Mouse (Mus musculus): Measurements from ENCODE around the gene Fance. TPM values are rescaled to one million over a fixed set of nuclear protein-coding genes. Genes with fewer than 3 reads are reported as not detected.

Fance gene
- polyA plus RNA-seq (2012; rRNA removed) = 11.6 and 18.0 TPM in 2 replicates

DNA sequence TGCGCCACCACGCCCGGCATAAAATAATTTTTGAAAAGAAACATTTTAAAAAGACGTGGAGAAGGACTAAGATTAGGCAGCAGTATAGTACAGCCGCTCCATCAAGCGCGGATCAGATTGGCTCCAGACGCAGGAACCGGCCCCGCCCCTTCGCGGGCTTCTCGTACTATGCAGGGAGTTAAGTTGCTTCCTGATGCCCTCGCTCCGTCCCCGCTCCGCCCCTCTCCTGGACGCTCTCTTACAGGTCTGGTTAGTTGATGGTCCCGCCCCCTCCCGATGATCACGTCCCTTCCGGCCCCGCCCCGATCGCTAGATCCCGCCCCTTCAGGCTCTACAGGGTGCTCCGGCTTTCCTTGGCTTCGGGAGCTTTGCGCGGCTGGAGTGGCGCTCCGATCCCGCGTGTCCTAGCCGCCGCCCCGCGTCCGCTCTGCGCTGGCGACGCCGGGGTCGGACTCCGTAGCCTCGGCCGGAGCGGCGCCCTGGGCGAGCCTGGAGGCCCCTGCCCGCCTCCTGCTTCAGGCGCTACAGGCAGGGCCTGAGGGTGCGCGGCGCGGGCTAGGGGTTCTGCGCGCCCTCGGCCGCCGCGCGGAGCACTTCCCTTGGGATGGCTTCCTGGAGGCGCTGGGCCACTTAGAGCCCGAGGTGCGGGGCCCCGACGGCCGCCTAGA, at the start of gene Fance:
Fance (plus strand) TSS at position 308 of the 668 bp plus-strand sequence.
- DNase-seq (ENCODE audit: low spot score) = peak; percentile 70

DNA sequence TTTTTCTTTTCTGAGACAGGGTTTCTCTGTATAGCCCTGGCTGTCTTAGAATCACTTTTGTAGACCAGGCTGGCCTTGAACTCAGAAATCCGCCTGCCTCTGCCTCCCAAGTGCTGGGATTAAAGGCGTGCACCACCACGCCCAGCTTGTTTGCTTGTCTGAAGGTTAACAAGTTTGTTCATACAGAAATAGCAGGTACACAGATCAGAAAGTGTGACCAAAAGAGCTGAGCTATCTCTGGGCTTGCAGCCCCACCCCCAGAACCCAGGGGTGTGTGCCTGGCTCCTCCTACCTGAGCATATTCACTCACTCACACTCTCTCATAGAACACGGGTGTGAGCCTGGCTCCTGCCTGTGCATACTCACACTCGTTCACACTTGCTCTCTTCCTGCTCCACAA, 46.1 kb upstream of the Fance start:
- DNase-seq (ENCODE audit: low spot score) = no peak

DNA sequence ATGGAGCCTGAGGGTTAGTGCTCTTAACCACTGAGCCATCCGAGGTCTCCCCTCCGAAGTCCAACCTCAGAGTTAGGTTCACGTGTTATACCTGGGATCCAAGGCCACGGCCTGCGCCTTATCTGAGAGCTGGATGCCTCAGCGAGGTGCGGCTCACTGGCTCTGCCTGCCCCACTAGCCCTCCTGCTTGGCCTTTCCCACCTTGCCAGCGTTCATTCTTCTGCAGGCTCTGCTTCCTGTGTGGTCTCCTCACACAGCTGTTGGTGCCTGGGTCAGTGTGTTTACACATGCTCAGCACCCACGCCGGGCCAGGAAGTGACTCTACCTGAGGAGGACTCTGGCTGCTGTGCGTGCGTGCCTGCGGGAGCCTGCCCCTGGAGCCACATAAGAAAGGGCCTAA, 43.2 kb upstream of the Fance start:
- DNase-seq (ENCODE audit: low spot score) = no peak

DNA sequence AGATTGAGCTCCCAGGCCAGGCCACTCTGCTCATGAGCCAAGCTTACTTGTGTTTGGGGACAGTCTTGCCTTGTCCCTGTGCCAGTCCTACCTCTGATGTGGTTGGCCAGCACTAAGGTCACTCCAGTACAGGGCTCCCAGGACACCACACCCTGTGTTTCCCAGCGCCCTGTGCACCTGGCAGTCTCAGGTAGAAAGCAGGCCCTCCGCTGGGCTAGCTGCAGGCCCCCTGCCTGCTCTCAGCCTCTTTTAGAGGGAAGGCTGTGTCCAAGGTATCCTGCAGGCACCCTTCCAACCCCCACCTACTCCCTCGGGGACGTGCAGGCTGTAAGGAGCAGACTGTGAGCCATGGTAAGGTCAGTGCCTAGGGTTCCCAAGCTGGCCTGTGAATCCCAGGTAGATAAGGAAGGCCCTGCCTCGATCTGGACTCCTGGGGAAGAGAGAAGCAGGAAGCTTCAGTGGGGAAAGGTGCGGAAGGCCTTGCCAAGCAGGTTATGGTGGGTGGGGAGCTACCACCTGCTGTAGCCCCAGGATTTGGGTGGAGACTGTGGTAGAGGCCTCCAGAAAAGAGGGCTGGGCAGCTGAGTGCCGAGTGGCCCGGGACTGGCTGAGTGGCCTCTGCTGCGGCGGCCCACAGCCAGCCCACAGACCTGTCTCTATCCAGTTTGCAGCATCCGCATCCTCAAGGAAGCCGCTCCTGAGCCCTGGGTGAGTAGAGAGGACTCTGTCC, 41.6 kb upstream of the Fance start:
- DNase-seq (ENCODE audit: low spot score) = peak; percentile 42

DNA sequence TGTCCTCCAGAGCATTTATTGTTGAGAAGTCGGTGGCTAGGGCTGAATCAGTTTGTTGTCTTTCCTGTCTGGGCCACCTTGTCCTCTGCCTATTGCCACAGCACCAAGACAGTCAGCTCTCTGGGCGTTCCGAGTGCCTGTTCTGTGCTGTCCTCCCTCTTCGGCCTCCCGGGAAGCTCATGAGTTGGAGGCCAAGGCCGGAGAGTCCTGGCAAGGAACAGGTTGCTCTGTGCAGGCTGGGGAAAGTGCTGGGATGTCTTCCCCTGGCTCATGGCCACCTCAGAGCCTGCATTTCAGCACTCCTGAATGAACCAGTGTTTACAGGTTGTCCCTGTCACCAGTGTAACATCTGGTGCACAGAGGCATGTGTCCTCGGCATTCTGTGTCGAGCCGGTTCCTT, 41.0 kb upstream of the Fance start:
- DNase-seq (ENCODE audit: low spot score) = no peak

DNA sequence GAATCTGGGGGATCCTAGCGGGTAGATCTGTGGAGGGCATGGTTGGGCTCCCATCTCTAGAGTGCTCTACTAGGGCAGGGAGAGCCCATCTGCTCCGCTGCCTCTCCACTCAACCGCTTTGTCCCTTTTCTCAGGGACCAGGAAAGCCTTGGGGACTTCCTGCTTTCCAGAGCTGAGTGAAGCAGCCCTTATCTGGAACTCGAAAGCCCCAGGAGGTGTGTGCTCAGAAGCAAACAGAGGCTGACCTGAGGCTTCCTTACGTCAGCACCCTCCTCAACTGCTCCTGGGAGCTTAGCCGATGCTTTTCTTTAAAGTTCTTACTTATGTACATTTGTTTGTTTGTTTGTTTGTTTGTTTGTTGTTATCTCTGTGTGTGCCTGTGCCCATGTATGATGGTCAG, 40.5 kb upstream of the Fance start:
- no peak for DNase-seq (ENCODE audit: low spot score)

DNA sequence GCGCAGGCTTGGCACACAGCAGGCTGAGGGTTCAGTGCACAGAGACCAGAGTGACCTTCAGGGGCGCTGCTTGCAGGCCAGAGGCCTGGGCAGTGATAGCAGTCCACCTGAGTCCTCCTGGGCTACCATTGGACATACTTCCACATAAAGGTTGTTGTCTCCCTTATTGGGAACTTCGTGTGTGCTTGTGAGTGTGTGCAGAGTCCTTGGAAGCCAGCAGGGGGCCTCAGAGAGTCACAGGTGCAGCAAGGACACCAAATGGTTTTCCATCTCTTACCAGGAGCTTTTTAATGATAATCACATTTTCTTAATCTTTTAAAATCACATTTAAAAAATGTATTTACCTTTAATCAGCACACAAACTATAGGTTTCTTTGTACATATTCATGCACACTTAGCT, 38.6 kb upstream of the Fance start:
- DNase-seq (ENCODE audit: low spot score) = no peak

DNA sequence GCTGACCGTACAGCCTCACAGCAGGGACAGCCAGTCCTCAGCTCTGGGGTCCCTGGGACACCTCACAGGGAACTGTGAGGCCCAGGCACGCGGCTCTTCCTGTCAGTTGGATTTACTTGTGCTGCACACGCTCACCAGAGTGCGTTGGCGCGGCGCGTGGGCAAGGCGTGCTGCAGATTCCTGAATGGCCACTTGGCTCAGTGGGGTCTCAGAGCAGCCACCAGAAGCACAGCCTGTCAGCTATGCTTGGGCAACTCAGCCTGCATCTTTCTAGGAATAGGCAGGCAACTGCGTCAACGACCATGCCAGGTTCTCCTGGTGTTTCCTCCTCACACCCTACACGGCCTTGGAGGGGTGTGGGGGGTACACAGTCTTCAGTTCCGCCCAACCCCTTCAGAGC, 36.1 kb upstream of the Fance start:
- no peak for DNase-seq (ENCODE audit: low spot score)

DNA sequence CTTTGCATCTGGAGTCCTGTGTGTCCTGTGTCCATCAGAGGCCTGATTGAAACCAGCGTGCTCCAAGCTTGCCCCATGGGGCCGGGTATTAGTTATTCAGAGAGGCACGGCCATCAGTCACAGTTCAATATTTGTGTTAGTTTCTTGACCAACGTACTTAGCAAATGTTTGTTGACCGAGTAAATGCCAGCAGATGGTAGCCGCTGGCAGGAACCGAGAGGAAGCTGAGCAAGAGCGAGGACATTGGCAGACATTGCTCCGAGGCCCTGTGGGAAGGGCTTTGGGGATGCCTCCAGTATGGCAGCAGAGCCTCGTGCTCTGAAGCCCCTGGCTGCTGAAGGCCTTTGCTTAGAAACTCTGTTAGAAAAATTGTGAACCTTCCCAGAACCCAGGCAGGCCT, 35.6 kb upstream of the Fance start:
- no peak for DNase-seq (ENCODE audit: low spot score)

DNA sequence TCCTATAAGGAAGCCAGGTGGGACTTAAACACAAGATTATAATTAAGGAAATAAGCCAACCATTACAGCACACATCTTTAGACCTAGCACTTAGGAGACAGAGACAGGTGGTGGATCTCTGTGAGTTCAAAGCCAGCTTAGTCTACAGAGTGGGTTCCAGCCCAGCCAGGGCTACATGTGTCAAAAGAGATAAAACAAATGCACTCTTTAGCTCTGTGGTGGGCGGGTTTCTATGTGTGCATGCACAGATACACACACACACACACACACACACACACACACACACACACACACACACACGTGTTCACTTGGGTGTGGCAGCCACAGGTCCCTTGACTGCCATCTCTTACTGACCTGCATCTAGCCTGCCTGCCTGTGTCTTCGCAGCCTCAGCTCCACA, 35.2 kb upstream of the Fance start:
- no peak for DNase-seq (ENCODE audit: low spot score)

DNA sequence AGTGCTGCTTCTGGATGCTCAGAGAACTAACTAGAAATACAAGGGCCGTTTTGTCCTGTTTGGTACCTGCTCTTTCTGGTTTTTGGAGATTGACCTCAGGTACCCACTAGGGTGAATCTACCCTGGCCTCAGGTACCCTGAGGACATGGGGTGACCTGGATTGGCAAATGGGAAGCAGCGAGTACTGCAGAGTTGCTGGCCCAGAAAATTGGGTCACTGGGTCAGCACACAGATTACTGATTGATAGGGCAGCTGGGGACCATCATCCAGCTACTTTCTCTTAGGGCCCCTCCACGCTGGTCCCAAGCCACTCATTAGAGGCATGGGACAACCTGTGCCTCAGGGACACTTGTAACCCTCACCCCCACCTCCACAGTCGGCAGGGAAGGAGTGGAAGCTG, 34.1 kb upstream of the Fance start:
- DNase-seq (ENCODE audit: low spot score) = no peak

DNA sequence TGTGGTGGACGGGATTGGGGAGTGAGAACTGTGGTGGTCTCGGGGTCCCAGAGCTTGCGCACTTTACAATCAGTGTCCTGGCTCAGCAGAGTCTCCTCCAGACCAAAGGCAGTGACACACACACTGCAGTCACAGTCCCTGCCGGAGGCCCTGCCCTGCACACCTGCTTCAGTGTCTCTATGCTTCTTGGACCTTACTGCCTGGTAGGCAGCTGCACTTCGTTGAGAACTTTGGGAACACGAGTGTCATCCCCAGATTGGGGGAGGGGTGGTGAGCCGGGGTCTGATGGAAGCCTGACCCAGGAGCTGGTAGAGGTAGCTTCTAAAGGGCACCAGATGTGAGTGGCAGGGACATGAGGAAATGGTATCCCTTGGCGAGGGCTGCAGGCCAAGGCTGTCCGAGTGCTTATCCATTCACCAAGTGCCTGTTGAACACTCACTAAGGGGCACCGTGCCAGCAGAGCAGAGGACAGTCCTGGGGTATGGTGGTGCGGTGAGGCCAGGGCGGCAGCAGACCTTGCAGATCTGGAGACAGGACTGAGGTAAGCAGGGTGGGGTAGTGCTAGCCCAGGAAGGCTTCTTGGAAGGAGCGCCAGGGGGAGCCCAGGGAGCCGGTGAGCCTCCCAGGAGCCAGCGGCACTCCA, 33.4 kb upstream of the Fance start:
- no peak for DNase-seq (ENCODE audit: low spot score)

DNA sequence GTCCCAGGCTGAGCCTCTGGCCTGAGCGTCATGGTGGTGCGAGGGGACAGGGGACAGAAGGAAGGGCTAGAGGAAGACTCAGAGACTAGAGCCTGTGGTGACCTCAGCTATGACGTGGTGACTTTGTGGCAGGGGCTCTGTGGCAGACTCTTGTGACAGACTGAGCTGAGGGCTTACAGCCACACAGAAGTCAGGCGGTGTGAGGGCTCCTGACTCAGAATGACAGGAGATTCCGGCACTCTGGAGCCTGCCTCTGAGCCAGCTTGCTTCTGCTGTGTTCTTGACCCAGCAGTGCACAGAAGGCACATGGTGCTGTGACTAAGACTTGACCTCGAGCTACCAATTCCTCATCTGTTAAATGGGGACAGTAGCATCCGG, 32.9 kb upstream of the Fance start:
- DNase-seq (ENCODE audit: low spot score) = no peak

DNA sequence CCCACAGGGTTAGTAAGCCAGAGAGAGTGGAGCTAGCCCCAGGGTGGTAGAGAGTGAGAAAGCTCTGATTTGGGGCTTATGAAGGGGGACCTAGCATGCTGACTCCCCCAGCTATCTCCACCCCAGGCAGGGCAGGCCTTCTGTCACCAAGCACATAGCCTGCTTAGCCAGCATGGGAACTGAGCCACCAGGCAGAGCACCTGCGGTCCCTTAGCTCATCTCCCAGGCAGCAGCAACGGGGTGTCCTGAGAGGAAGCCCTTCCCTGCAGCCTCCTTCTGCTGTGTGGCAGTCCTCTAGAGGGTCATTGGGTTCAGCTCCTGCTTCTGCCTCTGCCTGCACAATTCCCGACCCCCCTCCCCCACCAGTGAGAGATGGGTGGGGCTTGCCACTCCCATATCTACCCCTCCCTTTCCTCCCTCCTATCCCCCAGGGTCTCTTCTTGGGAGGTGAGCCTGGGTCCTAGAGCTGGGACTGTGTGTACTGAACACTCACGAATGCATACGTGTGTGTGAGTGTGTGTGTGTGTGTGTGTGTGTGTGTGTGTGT, 32.4 kb upstream of the Fance start:
- no peak for DNase-seq (ENCODE audit: low spot score)

DNA sequence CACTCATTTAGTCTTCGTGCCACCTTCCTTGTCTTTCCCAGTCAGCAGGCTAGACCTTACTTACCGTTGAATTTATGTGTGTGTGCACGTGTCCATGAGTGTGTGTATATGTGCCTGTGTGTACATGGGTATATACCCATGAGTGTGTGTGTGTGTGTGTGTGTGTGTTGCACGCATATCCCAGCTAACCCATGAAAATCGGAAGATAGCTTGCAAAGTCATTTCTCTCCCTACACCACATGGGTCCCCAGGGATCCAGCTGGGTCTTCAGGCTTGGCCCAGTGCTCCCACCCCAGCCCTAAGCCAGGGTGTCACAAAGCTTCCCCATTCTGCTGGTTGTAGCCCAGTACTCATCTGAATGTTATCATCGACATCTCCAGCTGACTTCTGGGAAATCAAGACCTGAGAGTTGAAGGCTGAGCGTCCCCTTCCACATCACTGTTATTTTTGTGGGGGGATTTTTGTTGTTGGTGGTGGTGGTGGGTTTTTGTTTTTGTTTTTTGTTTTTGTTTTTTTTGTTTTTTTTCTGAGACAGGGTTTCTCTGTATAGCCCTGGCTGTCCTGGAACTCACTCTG, 31.4 kb upstream of the Fance start:
- no peak for DNase-seq (ENCODE audit: low spot score)

DNA sequence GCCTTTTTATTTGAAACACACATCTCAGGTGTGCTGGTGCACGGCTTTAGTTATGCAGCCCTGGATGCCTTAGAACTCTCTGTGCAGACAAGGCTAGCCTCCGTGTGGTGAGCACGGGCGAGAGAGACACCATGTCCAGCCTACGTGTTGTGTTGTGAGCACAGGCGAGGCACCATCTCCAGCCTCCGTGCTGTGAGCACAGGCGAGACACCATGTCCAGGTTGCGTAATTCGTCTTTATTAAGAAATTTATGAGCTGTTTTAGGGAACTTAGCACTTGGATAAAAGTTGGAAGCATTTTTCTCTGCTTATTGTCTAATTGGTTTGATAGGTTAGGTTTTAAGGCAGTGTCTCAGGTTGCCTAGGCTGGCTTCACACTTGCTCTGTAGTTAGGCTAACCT, 30.1 kb upstream of the Fance start:
- DNase-seq (ENCODE audit: low spot score) = no peak

DNA sequence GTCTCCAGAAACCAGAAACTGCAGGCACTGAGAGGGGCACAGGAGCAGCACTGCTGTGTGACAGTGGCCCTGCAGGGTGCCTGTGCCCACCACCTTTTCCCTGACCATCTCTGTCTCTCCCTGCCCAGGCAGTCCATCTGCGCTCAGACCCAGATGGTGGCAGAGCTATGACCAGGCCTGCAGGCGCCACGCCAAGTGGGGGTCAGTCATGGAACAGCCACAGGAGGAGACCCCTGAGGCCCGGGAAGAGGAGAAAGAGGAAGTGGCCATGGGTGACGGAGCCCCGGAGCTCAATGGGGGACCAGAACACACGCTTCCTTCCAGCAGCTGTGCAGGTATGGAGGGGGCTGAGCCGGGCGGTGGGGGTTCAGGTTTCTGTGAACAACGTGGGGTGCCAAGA, 27.2 kb upstream of the Fance start:
- DNase-seq (ENCODE audit: low spot score) = no peak

DNA sequence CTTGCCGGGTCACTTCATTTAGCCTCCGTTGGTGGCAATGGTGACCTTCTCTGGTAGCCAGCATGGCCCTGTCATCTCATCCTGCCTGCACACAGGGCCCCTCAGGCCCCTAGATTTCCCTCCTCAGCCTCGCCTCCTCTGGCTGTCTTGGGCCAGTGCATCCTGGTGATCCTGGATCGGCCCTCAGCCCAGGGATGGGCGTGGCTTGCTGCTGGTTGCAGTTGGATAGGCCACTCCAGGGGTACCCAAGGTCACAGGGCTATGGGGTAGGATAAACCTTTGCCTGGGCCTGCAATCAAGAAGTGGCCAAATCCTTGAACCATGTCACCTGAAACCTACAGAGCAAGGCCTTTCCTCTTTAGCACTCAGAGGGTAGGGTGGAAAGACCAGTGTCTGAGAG, 26.4 kb upstream of the Fance start:
- no peak for DNase-seq (ENCODE audit: low spot score)

DNA sequence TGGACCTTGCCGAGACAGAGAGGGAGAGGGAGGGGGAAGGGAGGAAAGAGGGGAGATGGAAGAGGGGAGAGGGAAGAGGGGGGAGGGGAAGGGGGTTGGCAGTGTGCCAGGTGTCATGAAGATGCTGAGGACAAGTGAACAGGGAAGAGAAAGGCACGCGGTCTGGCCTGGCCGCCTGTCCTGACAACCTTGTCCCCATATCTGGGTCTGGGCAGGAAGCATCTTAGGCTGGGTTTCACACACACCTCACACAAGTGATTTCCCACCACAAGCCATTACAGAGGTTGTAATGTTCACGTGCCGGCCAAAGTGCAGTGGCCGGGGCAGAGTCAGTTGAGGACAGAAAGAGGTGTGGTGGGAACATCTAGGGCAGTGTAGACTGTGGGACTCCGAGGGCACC, 25.7 kb upstream of the Fance start:
- no peak for DNase-seq (ENCODE audit: low spot score)

DNA sequence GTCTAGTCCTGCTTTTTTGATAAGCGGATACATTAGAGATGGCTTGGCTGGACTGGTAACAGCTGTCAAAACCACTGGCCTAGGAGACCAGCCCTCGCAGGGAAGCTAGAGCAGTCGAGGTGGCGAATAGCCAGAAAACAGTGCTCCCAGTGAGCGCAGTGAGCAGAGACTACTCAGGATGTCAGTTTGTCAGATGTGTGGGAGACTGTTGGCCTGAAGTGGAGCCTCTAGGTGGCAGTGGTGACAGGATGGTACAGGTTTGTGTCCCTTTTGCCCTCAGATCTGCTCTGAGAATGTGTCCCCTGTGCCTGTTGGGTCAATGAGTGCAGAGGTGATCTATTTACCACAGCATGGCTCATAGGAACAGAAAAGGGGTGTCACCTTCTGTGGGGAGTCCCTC, 25.3 kb upstream of the Fance start:
- no peak for DNase-seq (ENCODE audit: low spot score)

DNA sequence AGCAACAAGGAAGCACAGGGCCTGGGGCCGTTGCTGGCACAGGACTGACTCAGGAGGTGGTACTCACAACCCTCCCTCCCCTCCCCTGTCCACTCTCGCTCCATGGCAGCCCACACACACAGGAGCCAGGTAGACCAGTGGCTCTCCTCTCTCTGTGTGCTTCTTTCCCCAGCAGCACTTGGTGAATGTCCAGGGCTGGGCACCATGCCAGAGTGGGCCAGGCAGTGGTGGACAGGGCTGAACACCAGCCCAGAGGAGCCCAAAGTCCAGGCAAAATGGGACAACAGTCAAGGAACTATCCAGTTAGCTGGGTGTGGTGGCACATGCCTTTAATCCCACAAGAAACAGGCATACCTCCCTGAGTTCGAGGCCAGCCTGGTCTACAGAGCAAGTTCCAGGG, 23.1 kb upstream of the Fance start:
- peak; percentile 58 for DNase-seq (ENCODE audit: low spot score)

DNA sequence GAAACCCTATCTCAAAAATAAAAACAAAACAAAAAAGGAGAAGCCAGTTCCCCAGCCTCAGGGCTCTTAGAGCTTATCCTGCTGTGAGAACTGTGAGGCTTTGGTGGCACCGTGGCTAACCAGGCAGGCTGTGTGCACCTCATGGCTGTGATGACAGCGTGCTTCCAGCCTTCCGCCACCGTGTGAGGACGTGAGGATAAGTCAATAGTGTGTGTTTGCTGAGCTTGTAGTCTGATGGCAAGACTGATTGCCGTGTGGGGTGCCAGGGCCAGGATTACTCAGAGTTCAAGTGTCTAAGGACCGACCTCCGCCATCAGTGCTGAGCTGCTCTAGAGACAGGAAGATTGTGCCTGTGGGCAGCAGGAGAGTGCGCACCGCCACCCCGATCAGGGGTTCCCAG, 22.6 kb upstream of the Fance start:
- DNase-seq (ENCODE audit: low spot score) = no peak

DNA sequence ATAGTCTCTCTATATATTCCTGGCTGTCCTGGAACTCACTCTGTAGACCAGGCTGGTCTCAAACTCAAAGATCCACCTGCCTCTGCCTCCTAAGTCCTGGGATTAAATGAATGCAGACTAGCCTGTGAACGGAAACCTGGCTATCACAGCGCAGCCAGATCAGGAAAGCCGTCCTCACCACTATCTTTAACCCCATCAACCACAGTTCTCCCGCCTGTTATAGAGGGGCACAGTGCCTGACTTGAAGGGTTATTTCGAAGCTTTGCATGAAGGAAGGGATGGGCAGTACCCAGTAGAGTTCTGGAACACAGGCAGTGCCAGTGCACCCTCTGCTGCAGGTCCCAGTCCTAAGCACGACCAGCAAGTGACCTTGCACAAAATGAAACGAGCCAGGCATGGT, 22.0 kb upstream of the Fance start:
- no peak for DNase-seq (ENCODE audit: low spot score)

Measured in urinary bladder, adult 2 months (tissue).